Mouse (Mus musculus) left cerebral cortex, adult 2 months (tissue): ENCODE measurements around the gene Slc52a3. TPM values are rescaled to one million over a fixed set of nuclear protein-coding genes. Genes with fewer than 3 reads are reported as not detected.

Source experiments
- DNase-seq, 2 experiments: peaks; one replicate each; pipeline ENCODE4 v3.0.0; 2021 to 2022; ENCODE audit warnings: low spot score in 2 of 2, mixed read lengths in 1 of 2; ENCODE audit errors: extremely low spot score in 1 of 2
- H3K27ac ChIP-seq: fragments of 200-600 bp; 2 replicates; pipeline ENCODE4 v1.8.1; 2022
- H3K4me3 ChIP-seq: fragments of 200-600 bp; 2 replicates; pipeline ENCODE4 v1.8.1; 2022
- CTCF ChIP-seq: fragments of 200-600 bp; IDR thresholded peaks from 2 replicates; pipeline ENCODE4 v1.8.1; 2022; ENCODE audit warnings: antibody characterized with exemption, mild to moderate bottlenecking, moderate library complexity
- intact Hi-C: fragments of 180-260 bp; cut with DNase I; formaldehyde crosslinking; loops from one replicate; pipeline ENCODE4 v1.15.1; 2025
- total RNA-seq, 2 experiments: library from RNA; stranded (reverse); gene quantifications; 2 replicates each; pipeline ENCODE4 v1.2.3; 2021

Slc52a3 gene
- total RNA-seq, 2 experiments from 2014 or later: 2.6 to 2.9 TPM

- no peak for TF ChIP-seq CTCF
- intact Hi-C loops: no loop called here
- DNase-seq: no peak
- Histone ChIP-seq H3K27ac (no peak overlapping the region), H3K4me3 (no peak overlapping the region)
Observed at GRCm38 (mm10) chr2:151967176-151967750, 29.0 kb upstream of the Slc52a3 start.

GRCm38 (mm10) chr2:151967792-151968191 is 28.5 kb upstream of the Slc52a3 start:
- Histone ChIP-seq H3K4me3 (no peak overlapping the region), H3K27ac (no peak overlapping the region)
- intact Hi-C loops: no loop called here
- no peak for TF ChIP-seq CTCF
- DNase-seq: no peak

DNA sequence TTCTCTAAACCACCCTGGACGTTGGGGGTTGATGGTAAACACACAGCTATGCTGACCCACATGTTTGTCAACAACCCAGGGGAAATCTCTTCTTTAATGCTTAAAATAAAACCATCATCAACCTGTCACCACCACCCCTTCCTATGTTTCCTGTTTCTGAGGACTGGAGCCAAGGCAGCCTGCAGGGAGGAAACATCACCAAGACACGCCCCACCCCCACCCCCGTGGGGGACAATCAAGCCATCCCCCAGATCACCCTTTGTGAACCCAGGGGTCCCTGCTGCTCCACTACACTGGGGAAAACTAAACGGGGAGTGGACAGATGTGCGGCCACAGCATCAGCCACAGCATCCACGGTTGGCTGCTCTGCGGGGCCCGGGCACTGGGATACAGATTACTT is 27.9 kb upstream of the Slc52a3 start:
- TF ChIP-seq CTCF: no peak
- intact Hi-C loops: no loop called here
- no peak for DNase-seq
- H3K4me3 ChIP-seq: no peak overlapping the region
- H3K27ac ChIP-seq: no peak overlapping the region

- no peak overlapping the region for H3K27ac ChIP-seq
- no peak overlapping the region for H3K4me3 ChIP-seq
- DNase-seq: no peak
- no peak for TF ChIP-seq CTCF
- intact Hi-C loops: no loop called here
Observed at GRCm38 (mm10) chr2:151968986-151969385, 27.3 kb upstream of the Slc52a3 start.

- no peak for DNase-seq
- H3K27ac ChIP-seq: no peak overlapping the region
- no peak overlapping the region for H3K4me3 ChIP-seq
- TF ChIP-seq CTCF: no peak
- intact Hi-C loops: no loop called here
Observed at GRCm38 (mm10) chr2:151969396-151969795, 26.9 kb upstream of the Slc52a3 start.

- Histone ChIP-seq H3K4me3 (peak overlapping the region; percentile 23; the same call in 1 of the 2 replicates), H3K27ac (no peak overlapping the region)
Observed at GRCm38 (mm10) chr2:151970191-151971172, 25.8 kb upstream of the Slc52a3 start.

GRCm38 (mm10) chr2:151971748-151972147 is 24.6 kb upstream of the Slc52a3 start:
- intact Hi-C loops: no loop called here
- DNase-seq: no peak
- Histone ChIP-seq H3K27ac (no peak overlapping the region), H3K4me3 (no peak overlapping the region)
- TF ChIP-seq CTCF: no peak

More at GRCm38 (mm10) chr2:151970191-151971172, 25.8 kb upstream of the Slc52a3 start:
- no peak for TF ChIP-seq CTCF
- peak; percentile 64 to 71 for DNase-seq
- intact Hi-C loops: no loop called here

GRCm38 (mm10) chr2:151972880-151973594 is 23.3 kb upstream of the Slc52a3 start:
- intact Hi-C loops: no loop called here
- no peak for TF ChIP-seq CTCF

DNA sequence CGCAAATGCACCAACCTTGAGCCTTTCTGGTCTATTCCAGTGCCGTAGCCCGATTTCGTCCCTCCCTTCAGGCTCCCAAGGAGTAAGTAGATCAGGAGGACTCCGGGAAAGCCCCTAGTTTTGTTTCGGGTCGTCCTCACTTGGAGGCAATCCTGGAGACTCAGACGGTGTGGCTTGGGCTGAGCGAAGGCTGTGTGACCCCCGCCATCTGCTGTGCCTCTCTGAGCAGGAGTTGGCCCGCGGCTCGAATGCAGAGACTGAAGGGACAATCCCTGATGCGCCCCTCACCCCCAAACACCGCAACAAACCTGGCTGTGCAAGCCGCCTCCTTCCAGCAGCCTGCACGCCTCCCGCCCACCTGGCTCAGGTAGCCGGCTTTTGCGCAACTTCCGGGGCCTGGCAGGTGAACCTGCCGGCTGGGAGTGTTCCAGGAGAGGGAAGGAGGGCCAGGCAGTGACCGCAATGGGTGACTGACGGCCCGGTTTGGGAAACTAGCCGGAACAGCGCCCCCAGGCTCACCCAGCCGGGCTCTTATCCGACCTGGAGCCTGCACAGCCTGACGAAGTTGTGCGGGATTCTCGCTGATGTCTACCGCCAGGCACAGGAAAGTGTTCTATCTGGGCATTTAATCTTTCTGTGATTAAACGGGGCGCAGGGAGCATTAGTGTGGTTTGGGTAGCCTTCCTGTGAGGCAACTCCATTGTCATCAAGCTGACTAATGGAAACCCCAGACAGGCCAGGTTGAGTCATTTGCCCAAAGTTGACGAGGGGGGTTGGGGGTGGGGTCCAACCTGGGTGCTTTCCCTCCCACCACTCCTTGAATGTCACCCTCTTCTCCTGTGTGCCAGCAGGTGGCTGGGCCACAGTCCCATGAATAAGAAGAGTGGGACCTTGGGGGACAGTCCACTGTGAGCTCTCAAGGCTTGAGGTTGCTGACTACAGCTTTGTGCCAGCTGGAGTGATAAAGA is 22.4 kb upstream of the Slc52a3 start:
- H3K4me3 ChIP-seq: 0 out of 2 replicates have a peak overlapping the region, but pooled peaks have one; percentile 7
- no peak for DNase-seq
- no peak; the same call in 1 of the 2 replicates for TF ChIP-seq CTCF
- intact Hi-C loops: no loop called here
- H3K27ac ChIP-seq: no peak overlapping the region

More at GRCm38 (mm10) chr2:151972880-151973594, 23.3 kb upstream of the Slc52a3 start:
- Histone ChIP-seq H3K27ac (no peak overlapping the region), H3K4me3 (no peak overlapping the region)
- no peak for DNase-seq

DNA sequence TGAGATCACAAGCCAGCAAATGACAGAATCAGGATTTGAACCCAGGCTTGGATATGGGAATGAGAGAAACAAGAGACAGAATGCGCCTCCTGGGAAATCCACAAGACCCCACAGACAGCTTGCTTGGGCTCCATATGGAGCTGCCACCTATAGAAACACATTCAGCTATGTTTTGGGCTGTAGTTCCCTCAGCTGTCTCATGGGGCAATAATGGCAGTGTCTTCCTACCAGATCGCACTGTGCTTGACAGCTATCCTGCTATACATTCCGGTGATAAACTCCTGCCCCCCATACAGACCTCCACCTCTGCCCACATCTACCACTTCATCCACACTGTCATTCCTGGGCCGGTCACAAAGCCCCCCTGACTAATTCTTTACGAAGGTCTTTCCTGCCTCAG is 21.0 kb upstream of the Slc52a3 start:
- H3K27ac ChIP-seq: no peak overlapping the region
- intact Hi-C loops: no loop called here
- peak; percentile 17 for TF ChIP-seq CTCF
- peak in 1 of 2 experiments; percentile 5 for DNase-seq
- H3K4me3 ChIP-seq: no peak overlapping the region

DNA sequence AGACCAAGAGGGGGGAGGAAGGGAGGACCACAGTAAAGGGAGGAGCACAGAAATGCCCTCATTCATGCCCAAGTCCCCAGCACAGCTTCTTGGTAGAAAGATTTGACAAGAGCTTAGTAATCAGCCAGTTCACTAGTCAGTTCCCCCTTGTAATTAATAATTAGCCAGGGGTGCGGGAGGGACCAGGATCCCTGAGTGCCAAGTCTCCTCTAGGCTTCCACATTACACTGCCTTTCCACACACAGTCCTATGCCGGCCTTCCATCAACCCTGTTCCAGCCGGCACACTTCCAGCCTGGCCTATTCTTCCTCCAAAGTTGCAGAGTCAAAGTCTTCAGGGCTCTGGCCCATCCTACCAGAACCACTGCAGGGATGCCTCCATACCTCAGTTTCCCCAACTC is 20.2 kb upstream of the Slc52a3 start:
- Histone ChIP-seq H3K4me3 (no peak overlapping the region), H3K27ac (no peak overlapping the region)
- DNase-seq: no peak
- intact Hi-C loops: no loop called here
- no peak for TF ChIP-seq CTCF
